Mouse (Mus musculus): ENCODE data around the gene Tfb2m.

DNA sequence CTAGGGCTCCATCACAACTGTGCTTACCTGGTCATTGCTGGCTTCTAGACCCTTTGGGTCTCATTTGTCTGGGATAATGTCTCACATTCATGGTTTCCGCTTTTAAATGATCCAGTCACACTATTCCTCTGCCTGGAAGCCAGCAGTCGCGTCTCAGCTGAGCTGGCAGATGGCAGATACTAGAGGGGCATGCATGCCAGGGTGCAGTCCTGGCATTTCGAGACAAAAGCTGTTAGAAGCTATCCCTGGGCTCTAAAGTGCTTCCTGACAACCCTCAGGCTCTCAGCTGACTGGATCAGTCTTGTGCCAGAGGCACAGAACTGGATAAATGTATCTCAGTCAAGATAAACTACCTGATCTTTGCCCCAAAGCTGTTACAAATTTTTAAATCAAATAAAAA lies 42.2 kb upstream of the Tfb2m start:
- TF ChIP-seq POLR2A (IDR thresholded peaks at IDR 0.05; ENCODE audit: borderline replicate concordance, control insufficient read depth, low read depth, low read length): no peak
- TF ChIP-seq CTCF (IDR thresholded peaks at IDR 0.05; ENCODE audit: control insufficient read depth, insufficient read depth, low read length): no peak

All from bone marrow, adult 2 months (tissue).